Mouse (Mus musculus): ENCODE data around the gene Gm6309.

DNA sequence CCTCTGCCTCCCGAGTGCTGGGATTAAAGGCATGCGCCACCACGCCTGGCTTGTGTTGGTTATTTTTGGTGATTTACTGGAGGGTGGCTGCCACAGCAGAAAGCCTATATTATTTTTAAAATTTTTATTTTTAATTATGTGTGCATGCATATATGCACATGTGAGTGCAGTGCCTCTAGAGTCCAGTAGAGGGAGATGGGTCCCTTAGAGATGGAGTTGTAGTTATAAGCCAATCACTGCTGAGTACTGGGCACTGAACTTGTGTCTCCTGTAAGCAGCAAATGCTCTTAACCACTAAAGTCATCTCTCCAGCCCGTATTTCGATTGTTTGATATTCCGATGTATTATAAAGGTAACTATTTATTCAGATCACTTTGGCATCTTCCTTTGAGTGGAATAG is 30.1 kb upstream of the Gm6309 start:
- TF ChIP-seq CTCF (conservative IDR thresholded peaks at IDR 0.05; ENCODE audit: low read length) (peak; percentile 60), POU5F1 (IDR thresholded peaks at IDR 0.05; ENCODE audit: borderline replicate concordance, low read length) (no peak), NANOG (IDR thresholded peaks at IDR 0.05; ENCODE audit: borderline replicate concordance, low read length) (no peak)
